Mouse (Mus musculus): ENCODE measurements at regions not wholly inside any gene's neighbourhood (a gene's known extent, or its start where the extent isn't known, plus 50 kb on each side); places are given as distances from the start of the nearest gene placed in this dataset.

GRCm38 (mm10) chr10:115693986-115694833 is 106.6 kb upstream of the Lgr5 start:
- Histone ChIP-seq H3K36me3 (ENCODE audit: control insufficient read depth in 1 of 2, insufficient read depth in 2 of 2, low read length in 2 of 2) (no peaks in the 10 kb centered on the region), H3K27me3 (ENCODE audit: control insufficient read depth in 1 of 2, insufficient read depth in 2 of 2, low read length in 2 of 2) (no peaks in the 10 kb centered on the region), H3K79me2 (ENCODE audit: control insufficient read depth, insufficient read depth, low read length, poor library complexity) (no peaks in the 10 kb centered on the region), H3K9ac (ENCODE audit: control insufficient read depth, low read depth, low read length, poor library complexity, severe bottlenecking) (no peak overlapping the region), H3K9me3 (replicated peaks; ENCODE audit: insufficient read depth, low read length) (no peaks in the 10 kb centered on the region), H3K4me3 (ENCODE audit: control insufficient read depth in 1 of 2, insufficient read depth in 1 of 2, low read depth in 2 of 2, low read length in 2 of 2) (no peak overlapping the region), H3K4me1 (ENCODE audit: control insufficient read depth in 1 of 2, insufficient read depth in 2 of 2, low read length in 2 of 2) (no peaks in the 10 kb centered on the region), H3K27ac (ENCODE audit: control insufficient read depth, low read depth, low read length) (no peak overlapping the region)
- DNase-seq (ENCODE audit: low read depth, low spot score) = no peak
- no peak for TF ChIP-seq TCF12 (IDR thresholded peaks at IDR 0.05; ENCODE audit: low read depth, low read length)
- TF ChIP-seq GABPA (IDR thresholded peaks at IDR 0.05; ENCODE audit: low read depth, low read length) = no peak
- no peak for TF ChIP-seq NRF1 (IDR thresholded peaks at IDR 0.05; ENCODE audit: insufficient read depth, low read depth, low read length, poor library complexity, severe bottlenecking)
- no peak for TF ChIP-seq CTCF (IDR thresholded peaks at IDR 0.05 in 2 of 3, conservative IDR thresholded peaks at IDR 0.05 in 1 of 3; ENCODE audit: control insufficient read depth in 1 of 3, insufficient read depth in 1 of 3, low read depth in 2 of 3, low read length in 3 of 3, poor library complexity in 1 of 3, severe bottlenecking in 1 of 3)
- TF ChIP-seq E2F4 (IDR thresholded peaks at IDR 0.05; ENCODE audit: borderline replicate concordance, low read depth, low read length) = no peak
- TF ChIP-seq ZNF384 (IDR thresholded peaks at IDR 0.05; ENCODE audit: low read depth, low read length) = no peak
- TF ChIP-seq MYC (IDR thresholded peaks at IDR 0.05; ENCODE audit: low read depth, low read length) = no peak
- TF ChIP-seq GATA1 (IDR thresholded peaks at IDR 0.05; ENCODE audit: low read depth, low read length) = no peak
- no peak for TF ChIP-seq RAD21 (IDR thresholded peaks at IDR 0.05; ENCODE audit: low read depth, low read length)
- no peak for TF ChIP-seq UBTF (IDR thresholded peaks at IDR 0.05; ENCODE audit: borderline replicate concordance, insufficient read depth, low read depth, low read length)
- TF ChIP-seq RCOR1 (IDR thresholded peaks at IDR 0.05; ENCODE audit: low read depth, low read length) = no peak
- TF ChIP-seq USF2 (IDR thresholded peaks at IDR 0.05; ENCODE audit: borderline replicate concordance in 1 of 2, insufficient read depth in 1 of 2, low read depth in 1 of 2, low read length in 2 of 2) = no peak
- no peak for TF ChIP-seq HCFC1 (IDR thresholded peaks at IDR 0.05; ENCODE audit: low read depth, low read length)
- TF ChIP-seq CHD1 (IDR thresholded peaks at IDR 0.05; ENCODE audit: low read depth, low read length) = no peak
- TF ChIP-seq SIN3A (IDR thresholded peaks at IDR 0.05; ENCODE audit: low read length) = no peak

- H3K27ac ChIP-seq (ENCODE audit: control insufficient read depth, low read depth, low read length) = no peak overlapping the region
- no peaks in the 10 kb centered on the region for H3K4me1 ChIP-seq (ENCODE audit: control insufficient read depth in 1 of 2, insufficient read depth in 2 of 2, low read length in 2 of 2)
- DNase-seq (ENCODE audit: low read depth, low spot score) = no peak
- H3K36me3 ChIP-seq (ENCODE audit: control insufficient read depth in 1 of 2, insufficient read depth in 2 of 2, low read length in 2 of 2) = no peaks in the 10 kb centered on the region
- no peaks in the 10 kb centered on the region for H3K9me3 ChIP-seq (replicated peaks; ENCODE audit: insufficient read depth, low read length)
- no peak for TF ChIP-seq USF1 (IDR thresholded peaks at IDR 0.05; ENCODE audit: low read depth, low read length)
- TF ChIP-seq TBP (IDR thresholded peaks at IDR 0.05; ENCODE audit: low read depth, low read length) = no peak
- TF ChIP-seq EP300 (IDR thresholded peaks at IDR 0.05; ENCODE audit: low read depth in 1 of 2, low read length in 2 of 2) = no peak
- TF ChIP-seq MYB (IDR thresholded peaks at IDR 0.05; ENCODE audit: low read depth, low read length) = no peak
- no peaks in the 10 kb centered on the region for H3K79me2 ChIP-seq (ENCODE audit: control insufficient read depth, insufficient read depth, low read length, poor library complexity)
- H3K27me3 ChIP-seq (ENCODE audit: control insufficient read depth in 1 of 2, insufficient read depth in 2 of 2, low read length in 2 of 2) = no peaks in the 10 kb centered on the region
- no peak overlapping the region for H3K4me3 ChIP-seq (ENCODE audit: control insufficient read depth in 1 of 2, insufficient read depth in 1 of 2, low read depth in 2 of 2, low read length in 2 of 2)
- no peak overlapping the region for H3K9ac ChIP-seq (ENCODE audit: control insufficient read depth, low read depth, low read length, poor library complexity, severe bottlenecking)
Observed at GRCm38 (mm10) chr10:115702358-115702757, 114.3 kb upstream of the Tspan8 start.
